In genomic region chr4:149793156-149794009, GRCm38 (mm10) we compare ENCODE assay signal across 9 mouse cellular contexts. TPM values are rescaled to one million over a fixed set of nuclear protein-coding genes. Genes with fewer than 3 reads are reported as not detected.
DNase-seq lines count a peak whose midpoint lies in the region; TF ChIP-seq lines count a peak whose summit lies in the region.
"Had no signal": no experiment of that assay in that cellular context is flagged by ENCODE, and none has a peak within 500 bp of the region (broad histone marks: within the 10 kb centered on the region; RNA-seq: fewer than 3 reads in every experiment).

No protein-coding gene starts in this region.

- no peaks in the 10 kb centered on the region for H3K27me3 ChIP-seq in cerebellum, adult 2 months (ENCODE audit: control insufficient read depth, insufficient read depth, low read length)
- no peaks in the 10 kb centered on the region for H3K27me3 ChIP-seq in spleen, adult 2 months (ENCODE audit: control insufficient read depth, insufficient read depth, low read length)
- H3K27me3 ChIP-seq: limb, embryonic 13.5 days had no signal

- no peaks in the 10 kb centered on the region for H3K4me1 ChIP-seq in cerebellum, adult 2 months (ENCODE audit: control insufficient read depth, insufficient read depth, low read length)
- H3K4me1 ChIP-seq in spleen, adult 2 months (ENCODE audit: control insufficient read depth, insufficient read depth, insufficient read length), result 0 out of 2 replicates have a peak, but pooled peaks cover 4% of the 10 kb centered on the region

- TF ChIP-seq POLR2A in cerebellum, adult 2 months (IDR thresholded peaks at IDR 0.05; ENCODE audit: borderline replicate concordance, insufficient read depth, low read length), result no peak
- no peak for TF ChIP-seq POLR2A in spleen, adult 2 months (IDR thresholded peaks at IDR 0.05; ENCODE audit: low read depth, low read length)

- WGBS in cerebellum, adult 2 months, result 35% methylated on average over 13 of the region's 13 CpGs
- WGBS in spleen, adult 2 months, result 44% methylated on average over 13 of the region's 13 CpGs

- peak; percentile 49 for TF ChIP-seq CTCF in cerebellum, adult 2 months (IDR thresholded peaks at IDR 0.05; ENCODE audit: borderline replicate concordance, insufficient read depth, low read depth, low read length)
- peak; percentile 49; the same call in 1 of the 2 replicates for TF ChIP-seq CTCF in spleen, adult 2 months (IDR thresholded peaks at IDR 0.05; ENCODE audit: extremely low read depth, insufficient read depth, insufficient read length, insufficient replicate concordance)

- no peaks in the 10 kb centered on the region for H3K36me3 ChIP-seq in spleen, adult 2 months (ENCODE audit: control insufficient read depth, insufficient read depth, low read length)
- H3K36me3 ChIP-seq: limb, embryonic 13.5 days had no signal

- peak in 1 of 2 experiments; percentile 32 for DNase-seq in cerebellum, adult 2 months
- no peak for DNase-seq in cerebellum, postnatal 4 days (ENCODE audit: low spot score in 2 of 2)
- peak in 1 of 2 experiments; percentile 48 for DNase-seq in spleen, adult 2 months (ENCODE audit: low read depth in 1 of 2, low spot score in 2 of 2)
- DNase-seq in spleen, adult 12 weeks (ENCODE audit: low spot score), result no peak
- peak; percentile 53 for DNase-seq in kidney, postnatal 14 days
- peak; percentile 47 to 51 for DNase-seq in thymus, postnatal 36 days
- no peak for DNase-seq in urinary bladder, postnatal 4 days (ENCODE audit: low spot score in 2 of 2)
- no peak for DNase-seq in Muller cell, postnatal 12 days (ENCODE audit: inconsistent ontology term)

- no peak overlapping the region for H3K4me3 ChIP-seq in cerebellum, adult 2 months (replicated peaks; ENCODE audit: insufficient read depth, low read depth, low read length)
- no peak overlapping the region for H3K4me3 ChIP-seq in spleen, adult 2 months (ENCODE audit: extremely low read depth, insufficient read depth, insufficient read length)
- H3K4me3 ChIP-seq: limb, embryonic 13.5 days had no signal

- H3K27ac ChIP-seq in cerebellum, adult 2 months (ENCODE audit: insufficient read depth, low read length), result no peak overlapping the region
- H3K27ac ChIP-seq in spleen, adult 2 months (ENCODE audit: insufficient read depth, low read length), result no peak overlapping the region
- H3K27ac ChIP-seq: limb, embryonic 13.5 days had no signal

RNA-seq across cellular contexts. Expression of gene Slc25a33, which starts 19.3 kb away (rescaled TPM):
- polyA plus RNA-seq in cerebellum, adult 2 months (2012; rRNA removed), result 73.4 and 77.0 TPM in 2 replicates
- 5.4 and 7.1 TPM in 2 replicates for polyA plus RNA-seq in spleen, adult 2 months (2012; rRNA removed)

RNA-seq across cellular contexts. Expression of gene Tmem201, which starts 55.5 kb away (rescaled TPM):
- polyA plus RNA-seq in cerebellum, adult 2 months (2012; rRNA removed), result 146 and 171 TPM in 2 replicates
- polyA plus RNA-seq in spleen, adult 2 months (2012; rRNA removed), result 24.3 and 30.7 TPM in 2 replicates

Comparison
In these comparisons a context has a peak if more than half of its experiments do, and no peak if none do; other contexts are left out.
1. DNase-seq: peak in kidney, postnatal 14 days (single experiment) and thymus, postnatal 36 days (2 of 2); none in cerebellum, postnatal 4 days (0 of 2), spleen, adult 12 weeks (single experiment), urinary bladder, postnatal 4 days (0 of 2) and Muller cell, postnatal 12 days (single experiment).